In genomic region chr3:55307553-55308177, GRCm38 (mm10) we compare ENCODE assay signal across 9 mouse cellular contexts.
DNase-seq lines count a peak whose midpoint lies in the region; ATAC-seq and TF ChIP-seq lines count a peak whose summit lies in the region.
"Had no signal": no experiment of that assay in that cellular context is flagged by ENCODE, and none has a peak within 500 bp of the region (broad histone marks: within the 10 kb centered on the region; RNA-seq: fewer than 3 reads in every experiment).

No protein-coding gene starts in this region.

- H3K4me2 ChIP-seq in limb, embryonic 14.5 days (replicated peaks; ENCODE audit: low read depth, low read length, severe bottlenecking), result no peak overlapping the region
- no peak overlapping the region for H3K4me2 ChIP-seq in midbrain, postnatal 0 days (ENCODE audit: low read depth, low read length, poor library complexity, severe bottlenecking)
- H3K4me2 ChIP-seq: heart, embryonic 13.5 days had no signal

- no peak overlapping the region for H3K4me3 ChIP-seq in limb, embryonic 14.5 days (replicated peaks; ENCODE audit: low read length)
- no peak overlapping the region for H3K4me3 ChIP-seq in limb, embryonic 10.5 days
- H3K4me3 ChIP-seq in midbrain, postnatal 0 days (ENCODE audit: low read depth, low read length), result no peak overlapping the region
- H3K4me3 ChIP-seq in forebrain, embryonic 10.5 days, result no peak overlapping the region
- H3K4me3 ChIP-seq: heart, embryonic 13.5 days had no signal

- H3K27me3 ChIP-seq in limb, embryonic 14.5 days (ENCODE audit: control insufficient read depth, insufficient read depth, low read length), result no peaks in the 10 kb centered on the region
- no peaks in the 10 kb centered on the region for H3K27me3 ChIP-seq in limb, embryonic 10.5 days (ENCODE audit: low read depth, poor library complexity, severe bottlenecking)
- H3K27me3 ChIP-seq in midbrain, postnatal 0 days (ENCODE audit: insufficient read depth, low read length), result no peaks in the 10 kb centered on the region
- H3K27me3 ChIP-seq in forebrain, embryonic 10.5 days (ENCODE audit: poor library complexity, severe bottlenecking), result no peaks in the 10 kb centered on the region
- H3K27me3 ChIP-seq: heart, embryonic 13.5 days had no signal

- H3K27ac ChIP-seq in limb, embryonic 14.5 days (replicated peaks; ENCODE audit: low read depth, low read length), result no peak overlapping the region
- H3K27ac ChIP-seq in limb, embryonic 10.5 days, result no peak overlapping the region
- H3K27ac ChIP-seq in midbrain, postnatal 0 days (ENCODE audit: low read depth, low read length), result no peak overlapping the region
- no peak overlapping the region for H3K27ac ChIP-seq in forebrain, embryonic 10.5 days
- H3K27ac ChIP-seq: heart, embryonic 13.5 days had no signal

- TF ChIP-seq CTCF in midbrain, postnatal 0 days (IDR thresholded peaks at IDR 0.05), result no peak

- peak; percentile 39 for DNase-seq in limb, embryonic 14.5 days (ENCODE audit: low spot score)
- DNase-seq in limb, embryonic 10.5 days (ENCODE audit: low spot score), result no peak
- peak; percentile 27 for DNase-seq in adrenal gland, postnatal 14 days
- peak; percentile 67 for DNase-seq in heart, adult 8-10 months (ENCODE audit: low spot score)
- DNase-seq in midbrain, postnatal 0 days (ENCODE audit: low spot score), result peak; percentile 22
- DNase-seq in forebrain, embryonic 10.5 days (ENCODE audit: extremely low spot score, low spot score), result no peak
- DNase-seq in cerebellum, adult 11-12 months, result no peak
- no peak for DNase-seq in B cell, adult 2 months

- WGBS in limb, embryonic 14.5 days, result 67% methylated on average over 7 of the region's 7 CpGs
- WGBS in limb, embryonic 10.5 days, result 68% methylated on average over 7 of the region's 7 CpGs
- WGBS in midbrain, postnatal 0 days, result 59% methylated on average over 7 of the region's 7 CpGs
- 49% methylated on average over 7 of the region's 7 CpGs for WGBS in forebrain, embryonic 10.5 days

- H3K9me3 ChIP-seq in limb, embryonic 14.5 days (ENCODE audit: control insufficient read depth, low read length), result no peaks in the 10 kb centered on the region
- H3K9me3 ChIP-seq in limb, embryonic 10.5 days (replicated peaks), result no peaks in the 10 kb centered on the region
- H3K9me3 ChIP-seq in midbrain, postnatal 0 days (ENCODE audit: low read length), result no peaks in the 10 kb centered on the region
- no peaks in the 10 kb centered on the region for H3K9me3 ChIP-seq in forebrain, embryonic 10.5 days
- H3K9me3 ChIP-seq: heart, embryonic 13.5 days had no signal

- no peak for TF ChIP-seq POLR2A in limb, embryonic 14.5 days (IDR thresholded peaks at IDR 0.05; ENCODE audit: borderline replicate concordance, extremely low read depth, insufficient read depth, insufficient read length)

- no peak overlapping the region for H3K9ac ChIP-seq in limb, embryonic 14.5 days (ENCODE audit: low read depth, low read length, severe bottlenecking)
- H3K9ac ChIP-seq in midbrain, postnatal 0 days (replicated peaks; ENCODE audit: low read length, poor library complexity, severe bottlenecking), result no peak overlapping the region
- H3K9ac ChIP-seq: heart, embryonic 13.5 days had no signal

- ATAC-seq in limb, embryonic 14.5 days (ENCODE audit: low FRiP score, low read depth), result peak; percentile 19; the same call in 1 of the 2 replicates
- ATAC-seq in midbrain, postnatal 0 days (ENCODE audit: low FRiP score), result 0 out of 2 replicates have a peak, but pooled peaks have one; percentile 52

- H3K36me3 ChIP-seq in limb, embryonic 14.5 days (ENCODE audit: control insufficient read depth, insufficient read depth, low read length), result no peaks in the 10 kb centered on the region
- no peaks in the 10 kb centered on the region for H3K36me3 ChIP-seq in limb, embryonic 10.5 days
- H3K36me3 ChIP-seq in midbrain, postnatal 0 days (ENCODE audit: insufficient read depth, low read length), result no peaks in the 10 kb centered on the region
- no peaks in the 10 kb centered on the region for H3K36me3 ChIP-seq in forebrain, embryonic 10.5 days (replicated peaks)
- H3K36me3 ChIP-seq: heart, embryonic 13.5 days had no signal

- H3K4me1 ChIP-seq in limb, embryonic 14.5 days (ENCODE audit: control insufficient read depth, insufficient read depth, low read length), result no peaks in the 10 kb centered on the region
- H3K4me1 ChIP-seq in limb, embryonic 10.5 days, result no peaks in the 10 kb centered on the region
- H3K4me1 ChIP-seq in midbrain, postnatal 0 days (ENCODE audit: insufficient read depth, low read length), result no peaks in the 10 kb centered on the region
- H3K4me1 ChIP-seq in forebrain, embryonic 10.5 days, result peaks cover 19% of the 10 kb centered on the region
- H3K4me1 ChIP-seq: heart, embryonic 13.5 days had no signal

Comparison
In these comparisons a context has a peak if more than half of its experiments do, and no peak if none do; other contexts are left out.
1. DNase-seq: peak in limb, embryonic 14.5 days (single experiment), adrenal gland, postnatal 14 days (single experiment), heart, adult 8-10 months (single experiment) and midbrain, postnatal 0 days (single experiment); none in limb, embryonic 10.5 days (single experiment), forebrain, embryonic 10.5 days (single experiment), cerebellum, adult 11-12 months (single experiment) and B cell, adult 2 months (0 of 2).